Mouse (Mus musculus) liver, embryonic 14.5 days (tissue): ENCODE results near the gene Wdr38.

Experiments used
- CTCF ChIP-seq: IDR thresholded peaks from 2 replicates; pipeline ENCODE4 v1.5.1; 2016; ENCODE audit warnings: antibody characterized with exemption, low read depth, control low read depth
- EP300 ChIP-seq: IDR thresholded peaks from 2 replicates; pipeline ENCODE4 v1.6.1; 2016; ENCODE audit warnings: antibody characterized with exemption, low read depth

DNA sequence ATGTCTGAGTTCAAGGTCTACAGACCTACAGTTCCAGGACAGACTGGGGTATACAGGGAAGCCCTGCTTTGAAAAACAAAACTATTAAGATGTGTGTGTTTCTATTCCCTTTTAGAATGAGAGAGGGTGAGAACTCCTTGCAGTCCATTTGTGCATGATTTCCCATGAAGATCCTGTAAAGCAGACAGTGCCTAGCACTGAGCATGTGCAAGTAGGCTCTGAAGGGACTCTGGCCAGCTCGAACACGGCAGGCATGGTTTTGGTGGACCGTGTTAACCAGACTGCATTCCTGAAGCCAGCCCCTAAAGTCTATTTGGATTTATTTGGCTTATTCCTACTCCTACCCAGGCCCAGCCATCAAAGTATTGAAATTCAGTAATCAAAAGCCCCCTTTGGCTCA, 14.7 kb downstream of the Wdr38 start:
- TF ChIP-seq EP300: no peak
- TF ChIP-seq CTCF: no peak
